Mouse (Mus musculus): ENCODE measurements around the gene Ceacam18. TPM values are rescaled to one million over a fixed set of nuclear protein-coding genes. Genes with fewer than 3 reads are reported as not detected.
"Not testable (repeated sequence)": the region's sequence is repeated elsewhere in the genome, so short reads cannot be mapped to it uniquely, and the experiment has no call there.

Gene Ceacam18
- polyA plus RNA-seq, 1 experiment from 2014 or later, result 0.10 TPM

DNA sequence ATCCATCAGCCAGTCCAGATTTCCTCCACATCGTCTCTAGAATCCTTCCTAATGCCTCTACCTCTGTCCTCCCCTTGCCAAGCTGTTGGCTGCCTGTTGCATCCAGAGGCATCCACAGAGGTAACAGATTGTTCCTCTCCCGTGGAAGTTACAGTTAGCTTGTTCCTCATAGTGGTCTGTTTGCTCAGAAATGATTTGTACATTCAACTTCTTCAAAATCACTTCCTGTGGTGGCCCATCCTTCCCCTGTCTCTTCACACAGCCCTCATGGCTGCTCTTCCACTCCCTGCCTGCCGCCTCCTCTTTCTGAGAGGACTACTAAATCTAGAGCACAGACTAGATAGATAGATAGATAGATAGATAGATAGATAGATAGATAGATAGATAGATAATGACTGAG lies 20.0 kb downstream of the Ceacam18 start:
- Histone ChIP-seq H3K4me1 (ENCODE audit: control insufficient read depth, insufficient read depth, low read depth, low read length) (no peaks in the 10 kb centered on the region), H3K9me3 (ENCODE audit: control insufficient read depth, low read length) (no peaks in the 10 kb centered on the region), H3K4me3 (ENCODE audit: low read length) (no peak overlapping the region), H3K4me2 (ENCODE audit: low read length) (no peak overlapping the region), H3K27me3 (replicated peaks; ENCODE audit: control insufficient read depth, insufficient read depth, low read length) (no peaks in the 10 kb centered on the region), H3K9ac (ENCODE audit: low read depth, low read length) (no peak overlapping the region), H3K36me3 (ENCODE audit: control insufficient read depth, insufficient read depth, low read length) (no peaks in the 10 kb centered on the region), H3K27ac (ENCODE audit: low read depth, low read length) (no peak overlapping the region)
- no peak for ATAC-seq
- whole genome bisulfite sequencing, result 79% methylated on average over 3 of the region's 3 CpGs

GRCm38 (mm10) chr7:43656232-43656631 lies 21.7 kb downstream of the Ceacam18 start:
- no peaks in the 10 kb centered on the region for H3K4me1 ChIP-seq (ENCODE audit: control insufficient read depth, insufficient read depth, low read depth, low read length)
- no peak for ATAC-seq

DNA sequence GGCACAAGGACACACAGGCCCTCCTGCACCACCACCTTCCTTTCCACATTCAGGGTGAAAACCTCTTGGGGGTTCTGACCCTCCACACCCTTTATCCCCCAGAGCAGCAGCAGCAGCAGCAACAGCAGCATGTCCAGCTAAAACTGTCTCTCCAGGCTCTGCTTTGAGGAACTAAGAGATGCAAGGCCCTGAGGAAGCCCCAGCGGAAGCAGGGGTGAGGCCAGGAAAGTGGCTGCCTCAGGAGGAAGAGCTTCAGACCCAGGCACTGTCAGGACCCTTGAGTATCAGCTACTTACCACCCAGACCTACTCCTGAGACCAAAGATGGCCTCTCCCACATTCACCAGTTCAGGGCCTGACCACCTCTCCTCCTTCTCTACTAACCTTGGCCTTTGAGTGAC lies 25.5 kb downstream of the Ceacam18 start, which contains the start of gene Siglece:
Gene Siglece (minus strand): TSS at position 160 of the 400 bp plus-strand sequence.
- no peak within 1 kb of the TSS for H3K27ac ChIP-seq (ENCODE audit: low read depth, low read length)
- 71% methylated on average over 1 of the region's 1 CpGs for WGBS
- H3K9ac ChIP-seq (ENCODE audit: low read depth, low read length), result no peak within 1 kb of the TSS
- H3K4me2 ChIP-seq (ENCODE audit: low read length), result no peak within 1 kb of the TSS
- ATAC-seq, result no peak
- no peak within 1 kb of the TSS for H3K4me3 ChIP-seq (ENCODE audit: low read length)
- H3K36me3 ChIP-seq (ENCODE audit: control insufficient read depth, insufficient read depth, low read length), result no peaks in the 10 kb centered on the region
- no peaks in the 10 kb centered on the region for H3K4me1 ChIP-seq (ENCODE audit: control insufficient read depth, insufficient read depth, low read depth, low read length)
- H3K9me3 ChIP-seq (ENCODE audit: control insufficient read depth, low read length), result no peaks in the 10 kb centered on the region
- no peaks in the 10 kb centered on the region for H3K27me3 ChIP-seq (replicated peaks; ENCODE audit: control insufficient read depth, insufficient read depth, low read length)

More at GRCm38 (mm10) chr7:43656232-43656631, 21.7 kb downstream of the Ceacam18 start:
- no peak overlapping the region for H3K4me2 ChIP-seq (ENCODE audit: low read length)
- H3K27me3 ChIP-seq (replicated peaks; ENCODE audit: control insufficient read depth, insufficient read depth, low read length), result no peaks in the 10 kb centered on the region
- no peak overlapping the region for H3K4me3 ChIP-seq (ENCODE audit: low read length)
- WGBS, result 68% methylated on average over 6 of the region's 6 CpGs
- no peak overlapping the region for H3K9ac ChIP-seq (ENCODE audit: low read depth, low read length)
- H3K27ac ChIP-seq (ENCODE audit: low read depth, low read length), result no peak overlapping the region
- H3K36me3 ChIP-seq (ENCODE audit: control insufficient read depth, insufficient read depth, low read length), result no peaks in the 10 kb centered on the region
- H3K9me3 ChIP-seq (ENCODE audit: control insufficient read depth, low read length), result no peaks in the 10 kb centered on the region

GRCm38 (mm10) chr7:43662804-43663203 lies 28.3 kb downstream of the Ceacam18 start:
- no peak for ATAC-seq
- no peak overlapping the region for H3K9ac ChIP-seq (ENCODE audit: low read depth, low read length)
- no peak overlapping the region for H3K27ac ChIP-seq (ENCODE audit: low read depth, low read length)
- WGBS, result 94% methylated on average over 1 of the region's 1 CpGs
- no peaks in the 10 kb centered on the region for H3K4me1 ChIP-seq (ENCODE audit: control insufficient read depth, insufficient read depth, low read depth, low read length)
- no peak overlapping the region for H3K4me2 ChIP-seq (ENCODE audit: low read length)
- no peaks in the 10 kb centered on the region for H3K27me3 ChIP-seq (replicated peaks; ENCODE audit: control insufficient read depth, insufficient read depth, low read length)
- no peaks in the 10 kb centered on the region for H3K9me3 ChIP-seq (ENCODE audit: control insufficient read depth, low read length)
- H3K36me3 ChIP-seq (ENCODE audit: control insufficient read depth, insufficient read depth, low read length), result no peaks in the 10 kb centered on the region
- H3K4me3 ChIP-seq (ENCODE audit: low read length), result no peak overlapping the region

DNA sequence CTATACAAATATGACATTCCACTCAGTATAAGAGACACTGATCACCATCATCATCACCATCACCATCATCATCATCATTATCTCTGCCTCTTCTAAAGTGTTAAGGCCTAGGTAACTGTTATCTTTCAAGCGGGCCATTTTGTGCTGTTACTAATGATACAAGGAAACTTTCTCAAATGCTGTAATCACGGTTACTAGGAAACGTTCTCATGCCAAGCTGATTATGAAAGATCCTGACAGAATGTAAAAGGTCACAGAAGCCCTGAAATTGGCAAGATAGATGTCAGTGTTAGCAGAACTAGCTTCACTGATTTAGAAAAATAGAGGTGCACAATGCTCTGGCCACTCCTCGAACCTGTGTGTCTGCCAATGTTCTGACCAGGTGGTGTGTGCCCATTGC lies 32.7 kb downstream of the Ceacam18 start:
- not testable (repeated sequence) for H3K27ac ChIP-seq (ENCODE audit: low read depth, low read length); H3K9ac ChIP-seq (ENCODE audit: low read depth, low read length); H3K9me3 ChIP-seq (ENCODE audit: control insufficient read depth, low read length); H3K4me2 ChIP-seq (ENCODE audit: low read length); H3K4me3 ChIP-seq (ENCODE audit: low read length); H3K36me3 ChIP-seq (ENCODE audit: control insufficient read depth, insufficient read depth, low read length); H3K27me3 ChIP-seq (replicated peaks; ENCODE audit: control insufficient read depth, insufficient read depth, low read length); ATAC-seq; H3K4me1 ChIP-seq (ENCODE audit: control insufficient read depth, insufficient read depth, low read depth, low read length)
- WGBS, result 85% methylated on average over 4 of the region's 4 CpGs

DNA sequence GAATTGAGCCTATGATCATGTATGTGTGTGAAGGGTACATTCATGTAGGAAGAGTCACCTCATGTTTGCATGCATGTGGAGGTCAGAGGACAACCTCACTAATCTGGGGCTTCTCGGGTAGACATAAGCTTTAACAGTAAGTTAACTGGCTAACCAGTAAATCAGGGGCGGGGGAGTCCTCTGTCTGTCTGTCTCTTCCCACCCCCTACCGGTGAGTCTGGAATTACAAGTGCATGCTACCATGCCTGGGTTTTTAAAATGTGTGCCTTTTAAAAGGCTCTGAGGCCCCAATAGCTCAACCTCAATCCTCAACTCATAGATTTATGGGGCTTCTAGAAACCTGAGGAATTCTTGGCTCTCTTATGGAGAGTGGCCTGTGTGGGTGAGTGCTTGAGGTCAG lies 34.1 kb downstream of the Ceacam18 start:
- 20% methylated on average over 3 of the region's 3 CpGs for WGBS
- no peak for ATAC-seq
- peaks cover 7% of the 10 kb centered on the region for H3K4me1 ChIP-seq (ENCODE audit: control insufficient read depth, insufficient read depth, low read depth, low read length)

DNA sequence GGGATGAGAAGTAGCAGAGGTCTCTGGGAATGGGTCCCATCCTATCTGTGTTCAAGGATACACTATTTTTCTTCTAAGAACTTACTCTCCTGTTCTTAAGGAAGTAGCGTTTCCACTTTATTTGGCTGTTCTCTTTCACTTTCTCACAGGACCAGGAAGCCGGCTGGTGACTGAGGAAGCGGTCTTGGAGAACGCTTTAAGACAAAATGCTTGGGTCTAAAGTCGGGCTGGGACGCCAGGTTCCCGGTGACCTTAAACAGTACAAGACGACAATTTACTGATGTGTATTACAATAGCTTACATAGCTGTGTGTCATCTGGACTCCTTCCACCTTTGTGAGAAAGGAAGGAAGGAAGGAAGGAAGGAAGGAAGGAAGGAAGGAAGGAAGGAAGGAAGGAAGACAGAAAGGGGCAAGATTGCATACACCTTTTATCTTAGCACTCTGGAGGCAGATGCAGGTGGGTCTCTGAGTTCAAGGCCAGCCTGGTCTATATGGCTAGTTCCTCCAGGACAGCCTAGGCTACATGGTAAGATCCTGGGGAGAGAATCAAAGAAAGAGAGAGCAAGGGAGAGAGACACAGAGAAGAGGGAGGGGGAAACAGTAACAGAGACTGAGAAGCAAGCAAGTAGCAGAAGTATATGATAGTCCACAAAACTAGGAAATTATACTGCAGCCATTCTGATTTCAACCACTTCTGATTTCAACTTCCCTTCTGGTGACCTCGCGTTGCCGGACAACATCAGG lies 36.7 kb downstream of the Ceacam18 start:
- Histone ChIP-seq H3K9me3 (ENCODE audit: control insufficient read depth, low read length) (peaks cover 2% of the 10 kb centered on the region), H3K4me1 (ENCODE audit: control insufficient read depth, insufficient read depth, low read depth, low read length) (peaks cover 7% of the 10 kb centered on the region), H3K36me3 (ENCODE audit: control insufficient read depth, insufficient read depth, low read length) (peaks cover 12% of the 10 kb centered on the region), H3K27ac (ENCODE audit: low read depth, low read length) (0 out of 2 replicates have a peak overlapping the region, but pooled peaks have one; percentile 4), H3K4me3 (ENCODE audit: low read length) (peak overlapping the region; percentile 47), H3K9ac (ENCODE audit: low read depth, low read length) (peak overlapping the region; percentile 45; the same call in 1 of the 2 replicates), H3K27me3 (replicated peaks; ENCODE audit: control insufficient read depth, insufficient read depth, low read length) (no peaks in the 10 kb centered on the region), H3K4me2 (ENCODE audit: low read length) (peak overlapping the region; percentile 85)
- WGBS, result 66% methylated on average over 11 of the region's 11 CpGs
- peak; percentile 67 for ATAC-seq

More for the DNA sequence above, 34.1 kb downstream of the Ceacam18 start:
- no peak overlapping the region for H3K4me2 ChIP-seq (ENCODE audit: low read length)
- H3K4me3 ChIP-seq (ENCODE audit: low read length), result no peak overlapping the region
- H3K36me3 ChIP-seq (ENCODE audit: control insufficient read depth, insufficient read depth, low read length), result no peaks in the 10 kb centered on the region
- no peak overlapping the region for H3K9ac ChIP-seq (ENCODE audit: low read depth, low read length)
- no peaks in the 10 kb centered on the region for H3K9me3 ChIP-seq (ENCODE audit: control insufficient read depth, low read length)
- H3K27me3 ChIP-seq (replicated peaks; ENCODE audit: control insufficient read depth, insufficient read depth, low read length), result no peaks in the 10 kb centered on the region
- no peak overlapping the region for H3K27ac ChIP-seq (ENCODE audit: low read depth, low read length)

DNA sequence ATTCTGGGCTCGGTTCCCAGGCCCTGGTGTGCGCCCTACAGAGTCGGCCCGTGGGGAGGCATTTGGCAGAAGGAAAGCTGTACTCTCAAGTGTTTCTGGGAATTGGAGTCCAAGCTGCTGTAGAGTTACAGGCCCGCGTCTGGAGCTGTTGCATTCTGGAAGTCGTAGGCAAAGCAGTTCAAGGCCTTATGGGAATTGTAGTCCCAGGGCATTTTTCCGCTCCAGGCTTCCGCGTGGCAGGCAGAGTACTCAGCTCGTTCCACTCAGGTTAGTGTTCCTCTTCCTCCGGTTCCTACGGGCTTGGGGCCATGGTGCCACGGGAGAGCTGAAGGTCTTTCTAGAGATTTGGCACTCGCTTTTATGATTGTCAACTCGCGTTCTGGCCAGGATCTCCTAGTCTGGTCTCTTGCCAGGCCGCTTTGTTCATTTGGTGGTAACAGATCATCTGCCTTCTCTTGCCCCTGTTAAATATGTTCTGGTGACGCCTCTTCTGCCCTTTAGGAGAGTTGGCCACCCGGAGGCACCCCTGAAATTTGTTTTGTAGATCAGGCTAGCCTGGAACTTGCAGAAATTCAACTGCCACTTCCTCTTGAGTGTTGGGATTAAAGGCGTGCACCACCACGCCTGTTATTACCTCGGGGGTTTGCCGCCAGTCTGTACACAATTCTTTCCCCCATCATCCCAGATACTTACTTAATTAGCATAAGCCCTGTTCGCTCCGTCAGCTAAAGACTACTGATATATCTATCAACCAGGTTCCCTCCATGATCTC lies 37.5 kb downstream of the Ceacam18 start, which contains the start of gene Ctu1:
Gene Ctu1 (plus strand): TSS at position 208 of the 772 bp plus-strand sequence.
- Histone ChIP-seq H3K27ac (ENCODE audit: low read depth, low read length) (0 out of 2 replicates have a peak within 1 kb of the TSS, but pooled peaks have one; percentile 37), H3K4me2 (ENCODE audit: low read length) (peak within 1 kb of the TSS; percentile 85), H3K36me3 (ENCODE audit: control insufficient read depth, insufficient read depth, low read length) (peaks cover 20% of the 10 kb centered on the region), H3K4me1 (ENCODE audit: control insufficient read depth, insufficient read depth, low read depth, low read length) (peaks cover 7% of the 10 kb centered on the region), H3K4me3 (ENCODE audit: low read length) (peak within 1 kb of the TSS; percentile 47), H3K27me3 (replicated peaks; ENCODE audit: control insufficient read depth, insufficient read depth, low read length) (no peaks in the 10 kb centered on the region), H3K9me3 (ENCODE audit: control insufficient read depth, low read length) (peaks cover 6% of the 10 kb centered on the region), H3K9ac (ENCODE audit: low read depth, low read length) (peak within 1 kb of the TSS; percentile 56)
- ATAC-seq, result peak; percentile 98
- under 1% methylated on average over 26 of the region's 26 CpGs for WGBS

Data from hindbrain, embryonic 16.5 days (tissue).